Mouse (Mus musculus): Measurements from ENCODE around the gene E130114P18Rik. TPM values are rescaled to one million over a fixed set of nuclear protein-coding genes. Genes with fewer than 3 reads are reported as not detected.
A peak's percentile ranks its signal among the peaks of the same experiment; 100 is the strongest.

The E130114P18Rik gene
- total RNA-seq (2014; fragmentation: Nextera tagmentation) (not detected in 2 replicates), total RNA-seq (2017) (0.11 TPM in 1 of 2 replicates, not detected in the other), polyA plus RNA-seq (2012) (not detected in 2 replicates)

- no peak for DNase-seq (ENCODE audit: low spot score)
- Histone ChIP-seq H3K4me3 (ENCODE audit: low read depth, low read length) (peak within 1 kb of the TSS; percentile 64), H3K4me1 (ENCODE audit: insufficient read depth, low read depth, low read length) (no peaks in the 10 kb centered on the region), H3K9me3 (replicated peaks) (peaks cover 16% of the 10 kb centered on the region), H3K27me3 (ENCODE audit: insufficient read depth, low read length) (no peaks in the 10 kb centered on the region), H3K36me3 (replicated peaks) (no peaks in the 10 kb centered on the region)
- no peak for ATAC-seq (ENCODE audit: extremely low read depth, insufficient number of reproducible peaks, low FRiP score, poor library complexity, severe bottlenecking)
- no peak for TF ChIP-seq GATA1 (IDR thresholded peaks at IDR 0.05; ENCODE audit: borderline replicate concordance, low read length)
- no peak for TF ChIP-seq CTCF (IDR thresholded peaks at IDR 0.05; ENCODE audit: low read depth, low read length)
- TF ChIP-seq POLR2AphosphoS5 (IDR thresholded peaks at IDR 0.05; ENCODE audit: insufficient replicate concordance, low read depth, low read length), result no peak
- TF ChIP-seq GATA2 (IDR thresholded peaks at IDR 0.05; ENCODE audit: borderline replicate concordance, low read depth, low read length), result no peak
- no peak for TF ChIP-seq TAL1 (conservative IDR thresholded peaks at IDR 0.05; ENCODE audit: low read depth, low read length)
These were observed at the start of gene E130114P18Rik for GRCm38 (mm10) chr4:97777706-97778176. E130114P18Rik (minus strand) TSS chr4:97778078.

- H3K27me3 ChIP-seq (ENCODE audit: insufficient read depth, low read length), result no peaks in the 10 kb centered on the region
- H3K4me3 ChIP-seq (ENCODE audit: low read depth, low read length), result no peak overlapping the region
- H3K4me1 ChIP-seq (ENCODE audit: insufficient read depth, low read depth, low read length), result no peaks in the 10 kb centered on the region
- H3K9me3 ChIP-seq (replicated peaks), result peaks cover 8% of the 10 kb centered on the region
- TF ChIP-seq GATA1 (IDR thresholded peaks at IDR 0.05; ENCODE audit: borderline replicate concordance, low read length), result no peak
- no peak for TF ChIP-seq CTCF (IDR thresholded peaks at IDR 0.05; ENCODE audit: low read depth, low read length)
- TF ChIP-seq TAL1 (conservative IDR thresholded peaks at IDR 0.05; ENCODE audit: low read depth, low read length), result no peak
- no peak for TF ChIP-seq GATA2 (IDR thresholded peaks at IDR 0.05; ENCODE audit: borderline replicate concordance, low read depth, low read length)
- no peak for TF ChIP-seq POLR2AphosphoS5 (IDR thresholded peaks at IDR 0.05; ENCODE audit: insufficient replicate concordance, low read depth, low read length)
- DNase-seq (ENCODE audit: low spot score), result no peak
- ATAC-seq (ENCODE audit: extremely low read depth, insufficient number of reproducible peaks, low FRiP score, poor library complexity, severe bottlenecking), result no peak
- H3K36me3 ChIP-seq (replicated peaks), result no peaks in the 10 kb centered on the region
These were observed 49.2 kb upstream of the E130114P18Rik start for GRCm38 (mm10) chr4:97827115-97827514.

DNA sequence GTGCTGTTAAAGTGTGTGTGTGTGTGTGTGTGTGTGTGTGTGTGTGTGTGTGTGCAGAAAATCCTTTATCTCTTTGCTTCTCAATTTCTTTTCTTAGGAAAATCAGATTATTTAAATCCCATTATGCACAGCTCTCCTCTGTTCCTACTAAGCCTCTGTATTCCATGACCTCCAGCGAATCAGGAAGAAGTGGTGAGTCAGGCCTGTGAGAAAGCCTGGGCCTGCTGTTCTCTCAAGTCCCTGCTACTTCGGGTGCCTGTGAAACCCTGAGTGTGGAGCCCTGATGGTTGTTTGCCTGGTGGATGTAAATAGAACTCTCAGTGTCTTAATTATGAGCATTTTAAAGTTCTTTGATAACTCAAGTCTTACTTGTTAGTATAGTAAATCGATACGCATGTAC, 48.0 kb upstream of the E130114P18Rik start:
- no peak for ATAC-seq (ENCODE audit: extremely low read depth, insufficient number of reproducible peaks, low FRiP score, poor library complexity, severe bottlenecking)
- Histone ChIP-seq H3K4me3 (ENCODE audit: low read depth, low read length) (no peak overlapping the region), H3K4me1 (ENCODE audit: insufficient read depth, low read depth, low read length) (no peaks in the 10 kb centered on the region), H3K9me3 (replicated peaks) (peaks cover 8% of the 10 kb centered on the region), H3K36me3 (replicated peaks) (no peaks in the 10 kb centered on the region), H3K27me3 (ENCODE audit: insufficient read depth, low read length) (no peaks in the 10 kb centered on the region)
- no peak for TF ChIP-seq GATA2 (IDR thresholded peaks at IDR 0.05; ENCODE audit: borderline replicate concordance, low read depth, low read length)
- no peak for TF ChIP-seq TAL1 (conservative IDR thresholded peaks at IDR 0.05; ENCODE audit: low read depth, low read length)
- DNase-seq (ENCODE audit: low spot score), result no peak

DNA sequence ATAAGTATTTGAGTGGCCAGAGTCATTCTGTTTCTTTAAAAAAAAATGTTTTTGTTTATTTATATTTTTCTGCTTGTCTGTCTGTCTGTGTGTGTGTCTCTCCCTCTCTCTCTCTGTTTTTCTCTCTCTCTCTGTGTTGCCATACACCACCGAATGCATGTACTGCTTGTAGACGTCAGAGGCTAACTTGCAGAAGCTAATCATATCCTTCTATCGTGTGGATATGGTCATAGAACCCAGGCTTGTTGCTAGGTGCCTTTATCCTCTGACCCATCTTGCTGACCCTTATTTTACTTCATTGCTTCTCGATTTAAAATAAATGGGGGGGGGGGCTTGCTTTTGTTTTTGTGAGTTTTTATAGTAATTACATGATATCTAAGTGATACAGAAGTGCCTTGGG, 47.6 kb upstream of the E130114P18Rik start:
- Histone ChIP-seq H3K36me3 (replicated peaks) (no peaks in the 10 kb centered on the region), H3K4me3 (ENCODE audit: low read depth, low read length) (no peak overlapping the region), H3K4me1 (ENCODE audit: insufficient read depth, low read depth, low read length) (no peaks in the 10 kb centered on the region), H3K9me3 (replicated peaks) (peaks cover 6% of the 10 kb centered on the region), H3K27me3 (ENCODE audit: insufficient read depth, low read length) (no peaks in the 10 kb centered on the region)
- ATAC-seq (ENCODE audit: extremely low read depth, insufficient number of reproducible peaks, low FRiP score, poor library complexity, severe bottlenecking), result no peak
- no peak for TF ChIP-seq TAL1 (conservative IDR thresholded peaks at IDR 0.05; ENCODE audit: low read depth, low read length)
- TF ChIP-seq GATA1 (IDR thresholded peaks at IDR 0.05; ENCODE audit: borderline replicate concordance, low read length), result no peak
- TF ChIP-seq GATA2 (IDR thresholded peaks at IDR 0.05; ENCODE audit: borderline replicate concordance, low read depth, low read length), result no peak
- TF ChIP-seq POLR2AphosphoS5 (IDR thresholded peaks at IDR 0.05; ENCODE audit: insufficient replicate concordance, low read depth, low read length), result no peak
- no peak for TF ChIP-seq CTCF (IDR thresholded peaks at IDR 0.05; ENCODE audit: low read depth, low read length)
- DNase-seq (ENCODE audit: low spot score), result no peak

- DNase-seq (ENCODE audit: low spot score) (no peak), ATAC-seq (ENCODE audit: extremely low read depth, insufficient number of reproducible peaks, low FRiP score, poor library complexity, severe bottlenecking) (no peak)
- no peaks in the 10 kb centered on the region for H3K4me1 ChIP-seq (ENCODE audit: insufficient read depth, low read depth, low read length)
- no peak overlapping the region for H3K4me3 ChIP-seq (ENCODE audit: low read depth, low read length)
- H3K27me3 ChIP-seq (ENCODE audit: insufficient read depth, low read length), result no peaks in the 10 kb centered on the region
- no peaks in the 10 kb centered on the region for H3K36me3 ChIP-seq (replicated peaks)
- H3K9me3 ChIP-seq (replicated peaks), result peaks cover 6% of the 10 kb centered on the region
- TF ChIP-seq GATA1 (IDR thresholded peaks at IDR 0.05; ENCODE audit: borderline replicate concordance, low read length) (no peak), GATA2 (IDR thresholded peaks at IDR 0.05; ENCODE audit: borderline replicate concordance, low read depth, low read length) (no peak), TAL1 (conservative IDR thresholded peaks at IDR 0.05; ENCODE audit: low read depth, low read length) (no peak), CTCF (IDR thresholded peaks at IDR 0.05; ENCODE audit: low read depth, low read length) (no peak), POLR2AphosphoS5 (IDR thresholded peaks at IDR 0.05; ENCODE audit: insufficient replicate concordance, low read depth, low read length) (no peak)
These were observed 46.6 kb upstream of the E130114P18Rik start for GRCm38 (mm10) chr4:97824451-97824850.

DNA sequence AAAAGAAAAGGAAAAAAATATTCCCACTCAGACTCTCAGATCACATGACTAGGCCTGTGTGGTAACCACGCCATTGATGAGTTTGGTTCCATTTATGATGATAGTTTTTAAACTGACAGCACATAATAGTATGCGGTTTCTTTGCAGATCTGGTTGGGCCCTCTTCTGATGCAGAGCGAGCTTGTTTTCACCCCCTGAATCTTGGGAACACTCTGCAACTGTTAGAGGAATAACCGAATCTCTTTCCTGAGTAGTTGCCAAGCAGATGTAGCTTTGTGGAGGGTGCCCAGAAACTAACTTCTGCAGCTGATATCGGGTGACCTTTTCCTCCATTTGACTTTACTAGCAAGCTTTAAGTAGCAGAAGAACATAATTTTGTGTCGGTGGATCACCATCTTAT, 45.6 kb upstream of the E130114P18Rik start:
- H3K9me3 ChIP-seq (replicated peaks), result peaks cover 10% of the 10 kb centered on the region
- H3K4me1 ChIP-seq (ENCODE audit: insufficient read depth, low read depth, low read length), result no peaks in the 10 kb centered on the region
- peaks cover 3% of the 10 kb centered on the region for H3K36me3 ChIP-seq (replicated peaks)
- no peak overlapping the region for H3K4me3 ChIP-seq (ENCODE audit: low read depth, low read length)
- TF ChIP-seq TAL1 (conservative IDR thresholded peaks at IDR 0.05; ENCODE audit: low read depth, low read length), result no peak
- no peak for TF ChIP-seq CTCF (IDR thresholded peaks at IDR 0.05; ENCODE audit: low read depth, low read length)
- no peak for TF ChIP-seq GATA1 (IDR thresholded peaks at IDR 0.05; ENCODE audit: borderline replicate concordance, low read length)
- no peak for TF ChIP-seq GATA2 (IDR thresholded peaks at IDR 0.05; ENCODE audit: borderline replicate concordance, low read depth, low read length)
- TF ChIP-seq POLR2AphosphoS5 (IDR thresholded peaks at IDR 0.05; ENCODE audit: insufficient replicate concordance, low read depth, low read length), result no peak
- ATAC-seq (ENCODE audit: extremely low read depth, insufficient number of reproducible peaks, low FRiP score, poor library complexity, severe bottlenecking) (no peak), DNase-seq (ENCODE audit: low spot score) (no peak)
- no peaks in the 10 kb centered on the region for H3K27me3 ChIP-seq (ENCODE audit: insufficient read depth, low read length)
